Mouse (Mus musculus) layer of hippocampus, adult 9-11 months (tissue): ENCODE data around the gene Commd1.

Source experiments
- DNase-seq: peaks from one replicate; pipeline ENCODE4 v3.0.0; 2022

The Commd1 gene

DNA sequence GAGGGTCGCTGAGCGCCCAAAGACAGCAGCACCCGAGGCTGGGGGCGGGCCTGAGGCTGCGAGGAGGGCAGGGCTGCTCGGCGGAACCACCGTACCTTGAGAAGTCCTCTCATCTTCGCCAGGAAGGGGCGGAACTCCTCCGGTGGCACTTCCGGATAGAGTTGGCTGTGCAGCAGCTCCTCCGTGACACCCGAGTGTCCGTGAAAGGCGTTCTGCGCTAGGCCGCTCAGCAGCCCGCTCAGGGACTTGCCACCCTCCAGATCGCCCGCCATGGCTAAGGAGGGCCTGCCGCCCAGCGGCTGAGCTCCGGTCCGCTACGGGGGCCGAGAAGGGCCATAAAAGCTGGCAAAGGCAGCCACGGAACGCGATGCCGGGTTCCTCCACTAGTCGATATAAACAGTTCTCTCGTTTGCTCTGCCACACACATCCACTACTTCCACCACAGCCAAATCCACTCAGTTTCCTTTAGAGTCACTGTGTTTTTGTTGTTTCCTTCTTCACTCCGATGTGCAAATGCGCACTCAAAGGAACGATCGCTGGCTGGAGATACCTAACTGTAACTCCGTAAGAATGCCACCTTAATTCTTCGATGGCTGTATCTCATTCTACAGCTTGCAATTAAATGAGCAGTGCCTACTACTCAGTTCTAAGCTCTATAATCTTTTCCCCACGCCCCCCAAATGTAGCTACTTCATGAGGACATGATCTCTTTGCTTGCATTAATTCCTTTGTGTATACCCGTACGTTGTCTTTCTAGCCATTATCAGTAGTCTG, at the start of gene Commd1, which contains the start of gene Gm28048:
Gene Commd1, minus strand, starts transcription at position 399 of the 774 bp plus-strand sequence.
Gene Gm28048, minus strand, starts transcription at position 107 of the 774 bp plus-strand sequence.
- DNase-seq: peak; percentile 94

DNA sequence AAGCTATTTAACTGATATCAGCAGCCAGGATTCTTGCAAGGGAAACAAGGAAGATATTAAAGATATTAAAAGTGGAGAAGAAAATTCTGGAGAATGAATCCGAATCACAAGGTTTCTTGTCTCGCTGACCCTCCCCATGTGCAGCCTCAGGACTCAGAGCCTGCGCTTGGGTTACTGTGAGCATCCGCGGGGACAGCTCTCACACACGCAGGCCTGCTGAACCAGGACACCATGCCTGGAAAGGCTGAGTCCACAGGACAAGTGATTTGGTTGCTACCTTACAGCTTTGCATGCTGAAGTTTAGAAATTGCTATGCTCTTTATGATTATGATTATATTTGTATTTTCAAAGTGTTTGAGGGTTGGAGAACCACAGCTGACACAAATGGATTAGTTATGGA, 47.2 kb upstream of the Commd1 start:
- no peak for DNase-seq

DNA sequence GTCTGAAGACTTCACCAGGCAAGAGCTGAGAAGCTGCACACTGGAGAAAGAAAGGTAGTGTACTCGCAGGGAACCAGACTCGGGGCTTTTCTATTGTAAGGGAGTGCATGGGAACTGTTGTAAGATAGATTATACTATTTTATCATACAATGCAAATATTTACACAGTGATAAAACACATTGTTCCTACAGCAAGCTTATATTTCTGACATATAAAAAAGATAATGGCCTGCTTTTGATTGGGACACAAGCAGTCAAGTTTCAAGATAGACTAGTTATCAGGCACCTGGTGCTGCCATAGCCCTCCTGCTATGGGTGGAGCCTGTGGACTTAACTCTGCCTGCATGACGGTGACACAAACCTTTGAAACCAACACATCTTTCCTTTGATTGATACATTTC, 46.8 kb upstream of the Commd1 start:
- DNase-seq: no peak

DNA sequence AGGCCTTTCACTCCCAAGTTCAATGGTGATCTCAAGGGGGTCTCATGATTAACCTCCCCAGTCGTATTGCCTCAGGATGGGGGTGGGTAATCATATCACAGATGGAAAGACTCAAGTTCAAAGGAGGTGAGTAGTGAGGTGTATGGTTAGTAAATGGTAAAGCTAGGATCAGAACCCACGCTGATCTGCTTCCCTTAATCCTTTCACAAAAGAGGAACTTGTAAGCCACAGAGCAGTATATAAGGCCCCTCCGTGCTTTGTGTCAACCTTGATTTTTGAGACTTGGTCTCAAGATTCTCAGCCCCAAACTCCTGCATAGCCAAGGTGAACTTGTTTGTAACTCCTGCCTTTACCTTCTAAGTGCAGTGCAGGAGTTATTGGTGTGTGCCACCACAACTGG, 42.0 kb upstream of the Commd1 start:
- no peak for DNase-seq

DNA sequence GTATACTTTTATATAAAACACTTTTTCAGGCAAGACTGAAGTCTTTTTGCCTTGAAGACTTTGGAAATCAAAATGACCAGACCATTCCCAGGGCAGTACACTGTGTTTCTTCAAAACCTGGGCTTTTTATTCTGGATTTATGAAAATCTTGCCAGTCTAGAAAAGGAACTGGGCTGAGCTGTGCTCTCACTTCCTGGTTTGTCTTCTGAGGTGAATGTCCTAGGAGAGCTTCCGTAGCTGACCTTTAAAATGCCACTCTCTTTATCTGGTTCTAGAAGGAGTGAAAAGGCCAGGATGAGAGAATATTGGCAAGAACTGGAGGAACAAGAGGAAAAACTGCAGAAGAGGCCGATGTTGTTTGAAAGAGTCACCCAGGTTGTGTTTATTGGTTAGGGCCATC, 41.0 kb upstream of the Commd1 start:
- DNase-seq: no peak

DNA sequence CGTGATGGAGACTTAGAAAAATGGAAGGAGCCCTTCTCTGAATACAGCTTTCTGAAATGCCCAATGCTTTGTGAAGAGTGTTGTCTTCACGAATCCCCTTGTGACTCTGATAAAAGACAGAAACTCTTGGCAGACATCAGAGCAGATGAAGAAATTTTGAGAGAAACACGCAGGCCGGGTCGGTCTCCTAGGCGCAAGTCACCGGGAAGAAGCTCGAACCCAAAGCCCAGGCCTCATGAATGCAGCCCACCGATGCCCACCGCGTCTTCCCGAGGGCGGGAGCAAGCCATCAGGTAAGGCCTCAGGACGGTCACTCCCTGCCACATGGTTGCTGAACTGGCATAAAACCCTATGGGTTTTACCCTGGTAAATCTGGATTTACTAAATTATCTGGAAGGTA, 38.7 kb upstream of the Commd1 start:
- no peak for DNase-seq

DNA sequence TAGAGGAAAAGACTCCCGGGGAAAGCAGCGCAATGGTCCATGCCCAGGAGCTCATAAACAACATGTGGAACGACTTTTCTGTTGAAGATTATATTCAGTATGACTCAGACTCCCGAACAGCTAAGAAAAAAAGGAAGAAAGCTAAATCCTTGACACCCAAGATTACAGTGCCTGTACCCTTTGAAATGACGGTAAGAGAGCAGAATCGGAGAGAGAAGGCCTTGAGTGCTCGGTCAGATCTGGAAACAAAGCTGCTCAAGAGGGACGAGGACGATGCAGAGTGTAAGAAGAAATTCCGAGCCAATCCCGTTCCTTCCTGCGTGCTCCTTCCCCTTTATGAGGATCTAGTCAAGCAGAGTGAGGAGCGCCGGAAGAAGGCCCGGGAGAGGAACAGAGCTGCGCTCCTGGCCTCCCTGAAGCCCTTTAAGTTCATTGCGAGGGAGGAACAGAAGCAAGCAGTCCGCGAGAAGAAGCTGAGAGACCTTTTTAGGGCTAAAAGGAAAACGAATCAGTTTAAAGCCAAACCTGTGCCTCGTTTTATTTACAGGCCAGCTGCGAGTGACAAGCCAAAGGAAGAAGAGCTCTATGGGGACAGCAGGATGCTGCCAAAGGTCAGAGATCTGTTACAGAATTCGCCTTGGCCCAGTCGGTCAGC, 38.1 kb upstream of the Commd1 start:
- DNase-seq: no peak

DNA sequence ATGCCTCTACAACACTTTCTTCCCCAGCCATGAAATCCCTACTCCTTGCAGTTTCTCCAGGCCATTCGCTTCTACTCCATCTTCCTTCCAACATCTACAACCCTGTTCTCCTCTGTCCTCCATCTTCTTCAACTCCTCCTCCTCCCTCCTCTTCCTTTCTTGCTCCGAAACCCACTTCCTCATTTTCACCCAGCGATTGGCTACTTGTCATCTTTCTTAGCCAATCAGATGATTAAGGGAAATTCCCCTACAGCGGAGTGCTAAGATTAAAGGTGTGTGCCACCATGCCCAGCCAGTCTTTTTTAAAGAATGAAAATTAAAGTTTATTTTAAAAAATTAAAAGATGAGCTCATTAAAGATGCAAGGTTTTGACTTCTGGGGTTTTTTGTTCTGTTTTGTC, 35.8 kb upstream of the Commd1 start:
- no peak for DNase-seq

DNA sequence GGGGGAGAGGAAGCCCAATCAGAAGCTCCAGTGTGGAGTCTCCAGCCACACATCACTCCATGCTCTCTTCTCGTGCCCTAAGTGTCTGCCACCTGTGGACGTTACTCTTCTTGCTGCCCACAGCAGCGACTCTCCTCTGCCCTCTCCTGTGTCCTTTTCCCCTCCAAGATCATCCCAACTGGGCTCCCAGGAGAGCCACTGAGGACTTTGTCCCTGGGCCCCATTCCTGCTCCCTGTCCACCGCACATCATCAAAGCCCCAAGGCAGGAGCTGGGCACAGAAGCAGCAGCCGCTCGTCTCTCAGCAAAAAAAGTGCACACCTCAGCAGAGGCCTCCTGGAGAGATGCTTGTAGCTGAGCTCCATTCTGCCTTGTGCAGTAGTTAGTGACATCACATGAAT, 32.8 kb upstream of the Commd1 start:
- no peak for DNase-seq

DNA sequence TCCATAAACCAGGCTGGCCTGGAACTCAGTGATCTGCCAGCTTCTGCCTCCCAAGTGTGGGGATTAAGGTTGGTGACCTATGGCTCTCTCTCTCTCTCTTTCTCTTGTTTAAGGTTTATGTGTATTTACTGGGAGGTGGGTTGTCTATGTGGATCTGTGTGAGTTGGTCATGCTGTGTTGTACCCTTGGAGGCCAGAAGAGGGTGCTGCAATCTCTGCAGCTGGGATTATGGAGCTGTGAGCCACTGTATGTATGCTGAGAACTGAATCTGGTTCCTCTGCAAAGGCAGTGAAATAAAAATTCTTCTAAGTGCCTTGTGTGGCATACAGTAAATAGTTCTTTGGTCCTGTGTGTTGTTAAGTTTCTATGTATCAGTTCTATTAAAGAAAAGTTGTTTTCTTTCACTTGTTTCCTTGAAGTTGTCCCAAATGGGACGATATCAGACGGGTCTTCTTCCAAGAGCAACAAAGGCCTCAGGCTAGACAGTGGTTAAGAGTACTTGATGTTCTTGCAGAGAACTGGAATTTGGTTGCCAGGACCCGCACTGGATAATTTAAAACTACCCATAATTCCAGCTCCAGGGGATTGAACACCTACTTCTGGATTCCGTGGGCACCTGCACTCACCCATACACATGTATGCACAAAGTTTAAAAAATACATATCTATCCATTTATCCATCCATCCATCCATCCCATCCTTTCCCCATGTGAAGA, 31.6 kb upstream of the Commd1 start:
- no peak for DNase-seq

DNA sequence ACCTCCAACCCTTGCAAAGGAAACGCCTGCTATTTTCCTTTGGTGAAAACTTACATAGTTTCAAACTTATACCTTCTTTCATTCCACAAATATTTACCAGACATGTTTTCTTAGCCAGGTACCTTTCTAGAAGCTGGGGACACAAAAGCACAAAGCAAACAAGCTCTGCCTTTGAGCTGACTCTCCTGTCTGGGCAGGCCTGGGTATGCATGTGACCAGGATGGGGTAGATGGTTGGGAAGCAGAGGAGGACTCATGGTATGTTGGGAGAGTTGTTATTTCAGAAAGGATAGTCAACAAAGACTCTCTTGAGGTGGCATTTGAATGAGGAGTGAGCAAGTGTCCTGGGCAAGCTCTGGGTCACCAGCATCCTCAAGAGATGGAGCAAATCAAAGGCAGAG, 30.9 kb upstream of the Commd1 start:
- DNase-seq: no peak

DNA sequence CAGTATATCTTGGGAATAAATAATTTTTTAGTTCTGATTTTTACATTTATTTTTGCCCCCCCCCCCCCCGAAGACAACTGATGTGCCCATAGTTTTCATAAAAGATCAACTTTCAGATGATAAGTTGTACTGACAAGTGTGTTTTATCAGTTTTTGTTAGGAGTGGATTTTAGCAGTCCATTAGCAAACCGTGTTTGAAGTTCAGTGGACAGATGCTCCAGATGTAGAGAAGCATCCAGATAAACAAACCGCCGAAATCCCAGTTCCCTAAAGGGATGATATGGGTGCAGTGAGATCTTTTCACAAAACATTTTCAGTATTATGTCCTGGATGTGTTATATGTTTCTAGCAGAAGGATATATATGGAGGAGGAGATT, 26.6 kb upstream of the Commd1 start:
- no peak for DNase-seq

DNA sequence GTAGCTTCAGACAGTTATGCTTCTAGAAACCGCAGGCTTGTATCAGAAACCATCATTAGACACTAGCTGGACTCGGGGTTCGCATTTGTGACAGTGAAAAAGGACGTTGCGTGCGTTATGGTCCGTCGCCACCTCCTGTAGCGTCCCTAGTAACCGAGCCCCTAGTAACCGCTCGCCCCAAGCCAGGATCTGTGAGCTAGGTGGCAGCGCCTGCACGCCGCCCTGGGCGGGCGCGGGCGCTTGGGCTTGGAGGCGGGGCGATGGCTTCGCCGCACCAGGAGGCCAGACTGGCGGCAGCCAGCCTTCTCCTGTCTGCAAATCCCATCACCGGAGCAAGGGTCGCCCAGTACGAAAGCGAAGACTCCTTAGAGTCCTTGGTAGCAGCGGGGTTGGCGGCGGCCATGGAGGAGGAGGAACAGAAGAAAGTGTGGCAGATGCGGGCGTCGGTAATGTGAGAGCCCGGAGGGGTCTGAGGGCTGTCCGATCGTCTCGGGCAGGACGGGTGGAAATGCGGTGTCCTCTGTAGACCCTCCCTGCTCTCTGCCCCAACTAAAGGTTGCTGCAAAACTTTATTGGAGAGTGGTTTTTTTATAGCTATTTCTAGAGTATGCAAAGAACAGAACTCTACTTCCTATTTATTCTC, 26.1 kb upstream of the Commd1 start:
- peak; percentile 86 for DNase-seq

DNA sequence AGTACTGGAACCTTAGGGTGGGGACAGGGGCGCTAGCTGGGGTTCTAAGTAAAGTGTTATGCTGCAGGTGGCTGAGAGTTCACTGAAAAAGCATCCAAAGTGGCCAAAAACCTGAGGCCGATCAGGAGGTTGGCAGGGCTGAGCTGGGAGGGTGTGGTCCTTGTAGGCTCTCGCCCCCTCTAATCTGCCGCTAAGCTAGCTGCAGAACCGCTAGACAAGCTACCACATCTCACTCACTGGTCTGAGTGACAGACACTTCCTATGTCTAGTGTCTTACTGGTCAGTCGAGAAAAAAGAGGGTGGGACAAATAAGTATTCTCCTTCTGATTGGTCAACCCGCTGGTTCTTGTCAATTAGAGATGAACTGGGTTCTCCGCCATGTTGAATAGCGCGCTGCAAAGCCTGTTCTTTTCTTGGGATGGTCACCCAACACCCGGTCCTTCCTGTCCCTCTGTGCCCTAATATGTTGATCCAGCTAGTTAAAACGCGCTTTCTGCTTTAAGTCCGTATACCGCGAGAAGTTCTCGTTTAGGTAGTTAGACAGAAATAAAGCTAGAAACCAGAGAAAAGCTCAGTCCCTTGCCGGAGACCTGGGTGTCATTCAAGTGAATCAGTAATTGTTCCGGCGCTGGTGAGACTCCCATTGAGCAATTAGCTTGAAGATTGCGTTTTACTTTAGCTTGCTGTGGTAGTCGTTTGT, 25.4 kb upstream of the Commd1 start, which contains the start of gene Fam161a:
Gene Fam161a, plus strand, starts transcription at position 51 of the 700 bp plus-strand sequence.
- DNase-seq: peak; percentile 96

DNA sequence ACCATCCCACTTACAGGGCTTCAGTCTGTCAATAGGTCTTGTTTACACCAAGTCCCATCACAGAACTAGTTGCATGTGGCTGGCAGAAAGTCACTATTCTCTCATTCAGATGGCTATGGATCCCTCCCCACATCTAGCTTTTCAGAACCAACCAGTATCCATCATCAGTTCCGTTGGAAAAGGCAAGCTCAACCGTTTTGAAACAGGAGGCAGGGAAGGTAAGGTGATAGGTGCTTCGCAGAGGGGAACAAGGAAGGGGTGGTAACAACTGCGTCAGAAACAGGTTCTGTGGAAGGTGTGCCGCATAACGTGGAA, 24.9 kb upstream of the Commd1 start:
- no peak for DNase-seq

DNA sequence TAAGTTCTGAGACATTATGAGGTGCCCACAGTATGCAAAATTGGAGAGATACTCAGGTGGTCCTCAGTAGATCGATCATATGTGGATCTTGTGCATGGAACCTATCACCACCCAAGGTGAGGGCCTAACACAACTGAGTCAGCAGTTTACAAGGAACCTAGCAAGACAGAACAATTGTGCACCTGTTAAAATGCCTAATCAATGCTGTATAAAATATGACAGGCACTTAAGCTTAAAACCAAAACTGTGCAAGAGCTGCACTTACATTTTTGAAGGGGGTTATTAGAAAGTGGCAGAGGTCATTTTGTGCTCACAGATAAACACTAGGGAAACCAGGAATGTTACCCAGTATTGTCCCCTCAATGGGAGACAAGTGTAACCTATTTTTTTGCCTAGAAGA, 23.1 kb upstream of the Commd1 start:
- no peak for DNase-seq

DNA sequence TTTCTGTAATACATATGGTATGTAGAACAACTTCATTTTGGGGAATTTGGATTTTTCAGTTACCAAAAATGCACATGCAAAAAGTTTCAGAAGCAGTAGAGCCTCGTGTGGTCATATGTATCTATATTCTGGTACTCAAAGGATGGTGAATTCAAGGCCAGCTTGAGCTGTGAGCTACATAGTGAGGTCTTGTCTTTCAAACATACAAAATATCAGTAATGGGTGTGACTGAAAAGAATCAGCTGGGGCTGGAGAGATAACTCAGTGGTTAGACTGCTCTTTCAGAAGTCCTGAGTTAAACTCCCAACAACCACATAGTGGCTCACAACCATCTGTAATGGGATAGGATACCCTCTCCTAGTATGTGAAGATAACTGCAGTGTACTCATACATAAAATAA, 16.1 kb upstream of the Commd1 start:
- DNase-seq: no peak

DNA sequence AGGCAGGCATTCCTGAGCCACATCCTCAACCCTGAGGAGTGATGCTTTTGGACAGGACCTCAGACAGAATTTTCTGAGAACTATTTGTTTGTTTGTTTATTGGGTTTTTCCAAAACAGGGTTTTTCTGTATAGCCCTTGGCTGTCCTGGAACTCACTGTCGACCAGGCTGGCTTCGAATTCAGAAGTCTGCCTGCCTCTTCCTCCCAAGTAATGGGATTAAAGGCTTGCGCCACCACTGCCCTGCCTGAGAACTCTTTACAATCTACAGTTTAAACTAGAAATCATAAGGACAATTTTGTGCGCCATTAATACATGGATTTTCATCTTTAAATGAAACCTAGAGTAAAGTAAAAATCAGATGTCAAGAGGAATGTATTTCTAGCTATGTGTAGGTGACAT, 13.3 kb upstream of the Commd1 start:
- no peak for DNase-seq

DNA sequence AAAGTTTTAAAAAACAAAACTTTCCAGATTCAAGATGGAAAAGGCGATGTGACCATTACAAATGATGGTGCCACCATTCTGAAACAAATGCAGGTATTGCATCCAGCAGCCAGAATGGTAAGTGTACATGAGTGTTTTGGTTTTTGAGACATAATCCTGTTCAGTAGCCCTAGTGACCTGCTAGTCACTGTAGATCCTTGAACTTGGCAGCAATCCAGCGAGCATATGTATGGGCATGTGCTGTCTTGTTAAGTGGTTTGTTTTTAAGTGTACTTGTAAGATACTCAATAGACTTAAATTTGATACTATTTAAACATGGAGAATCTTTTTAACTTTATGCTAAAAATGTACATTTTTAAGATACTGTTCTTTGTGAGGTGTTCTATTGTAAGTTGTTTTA, 12.1 kb upstream of the Commd1 start:
- no peak for DNase-seq

DNA sequence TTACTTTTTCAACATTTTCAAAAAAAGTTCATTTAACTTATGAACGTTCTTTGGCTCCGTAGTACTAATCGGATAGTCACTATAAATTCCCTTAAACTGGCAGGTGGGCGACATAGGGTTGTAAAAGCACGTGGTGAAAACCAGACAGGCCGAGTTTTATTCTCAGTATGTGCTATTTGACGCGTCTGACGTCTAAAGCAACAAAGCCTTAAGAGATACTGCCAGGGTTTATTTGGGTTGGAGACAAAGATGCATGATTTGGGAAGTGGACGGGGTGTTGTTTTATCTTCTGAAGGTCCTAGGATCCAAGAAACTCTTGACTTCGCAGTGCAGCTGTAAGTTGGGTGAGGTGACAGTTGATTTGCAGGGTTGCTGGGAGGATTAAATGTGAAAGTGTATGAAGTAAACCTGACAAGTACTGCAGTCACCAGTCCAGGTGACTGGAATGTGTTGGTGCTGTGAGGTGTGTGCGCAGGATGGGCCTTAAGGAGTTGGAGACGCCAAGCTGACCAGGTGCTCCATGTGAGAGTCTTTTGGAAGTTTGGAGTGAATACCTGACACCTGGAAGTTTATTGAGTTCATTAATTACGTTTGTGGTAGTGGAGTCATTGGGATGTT, 9.1 kb upstream of the Commd1 start:
- DNase-seq: no peak

DNA sequence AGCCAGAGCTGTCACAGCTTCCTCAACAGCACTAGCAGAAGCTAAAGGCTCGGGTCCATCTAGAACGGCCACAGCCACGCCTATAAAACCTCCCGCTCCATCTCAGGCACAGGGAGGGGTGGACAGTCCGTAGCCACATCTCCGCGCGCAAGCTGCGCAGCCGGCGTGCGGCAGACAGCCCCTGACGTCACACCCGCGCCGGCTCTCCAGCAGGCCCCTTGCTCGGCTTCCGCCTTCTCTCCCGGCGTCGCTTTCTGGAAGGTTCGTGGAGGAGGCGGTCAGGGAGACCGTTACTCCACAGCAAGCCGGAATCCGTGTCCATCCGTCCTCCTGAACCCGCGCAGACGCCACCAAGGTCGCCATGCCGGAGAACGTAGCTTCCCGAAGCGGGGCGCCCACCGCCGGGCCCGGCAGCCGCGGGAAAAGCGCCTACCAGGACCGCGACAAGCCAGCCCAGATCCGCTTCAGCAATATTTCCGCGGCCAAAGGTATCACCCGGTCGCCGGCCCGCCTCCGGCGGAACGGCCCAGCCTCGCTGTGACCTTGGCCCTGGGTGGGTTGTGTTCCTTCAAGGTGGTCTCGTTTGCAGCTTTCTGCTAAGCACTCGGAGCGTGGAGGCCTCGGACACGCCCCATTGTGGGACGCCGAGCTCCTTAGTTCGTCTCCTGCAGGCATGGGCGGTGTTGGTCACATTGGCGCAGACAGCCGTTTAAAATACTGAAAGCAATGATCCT, 8.4 kb upstream of the Commd1 start, which contains the start of gene Cct4:
Gene Cct4, plus strand, starts transcription at position 127 of the 734 bp plus-strand sequence.
- DNase-seq: peak; percentile 95

DNA sequence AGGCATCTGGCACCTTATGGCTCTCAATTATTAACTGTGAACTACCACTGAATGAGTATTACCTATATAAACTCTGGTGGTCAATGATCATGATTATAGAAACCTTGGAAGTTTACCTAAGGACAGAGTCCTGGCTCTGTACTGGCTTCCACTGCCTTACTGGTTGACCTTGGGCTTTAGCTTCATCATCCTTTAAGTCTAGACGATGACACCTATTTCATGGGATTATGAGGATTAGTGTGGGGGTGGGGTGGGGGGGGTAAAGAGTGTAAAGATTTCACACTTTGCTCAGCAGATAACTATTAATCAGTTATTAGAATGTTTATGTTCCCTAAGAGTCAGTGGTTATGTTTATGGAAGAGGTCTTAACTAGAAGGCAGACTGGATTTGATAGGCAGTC, 7.6 kb upstream of the Commd1 start:
- DNase-seq: no peak
